Mouse (Mus musculus) natural killer cell, adult 2 months (primary cell): Measurements from ENCODE around the gene Dcbld2.

Experiments
- DNase-seq, 2 experiments: peaks; one replicate each; pipeline ENCODE4 v3.0.0; 2022; ENCODE audit warnings: low spot score in 2 of 2

The Dcbld2 gene

GRCm38 (mm10) chr16:58487861-58488260, 79.6 kb downstream of the Dcbld2 start:
- DNase-seq = no peak

- no peak for DNase-seq
Measured at GRCm38 (mm10) chr16:58496791-58497190, 88.5 kb downstream of the Dcbld2 start.

GRCm38 (mm10) chr16:58497886-58498713, 89.9 kb downstream of the Dcbld2 start:
- DNase-seq = peak; percentile 63 to 70

GRCm38 (mm10) chr16:58499172-58499584, 90.9 kb downstream of the Dcbld2 start:
- no peak for DNase-seq

- DNase-seq = no peak
Measured at GRCm38 (mm10) chr16:58499650-58500049, 91.4 kb downstream of the Dcbld2 start.

- peak in 1 of 2 experiments; percentile 58 for DNase-seq
Measured at GRCm38 (mm10) chr16:58501760-58502301, 93.6 kb downstream of the Dcbld2 start.

- DNase-seq = no peak
Measured at GRCm38 (mm10) chr16:58502566-58502965, 94.3 kb downstream of the Dcbld2 start.

GRCm38 (mm10) chr16:58504945-58505344, 96.7 kb downstream of the Dcbld2 start:
- DNase-seq = no peak

GRCm38 (mm10) chr16:58512181-58512761, 104.0 kb downstream of the Dcbld2 start:
- DNase-seq = peak; percentile 20 to 43

GRCm38 (mm10) chr16:58512887-58513286, 104.6 kb downstream of the Dcbld2 start:
- DNase-seq = no peak

- DNase-seq = no peak
Measured at GRCm38 (mm10) chr16:58513755-58514154, 105.5 kb downstream of the Dcbld2 start.

- peak; percentile 34 to 62 for DNase-seq
Measured at GRCm38 (mm10) chr16:58514565-58514964, 106.3 kb downstream of the Dcbld2 start.

- DNase-seq = no peak
Measured at GRCm38 (mm10) chr16:58516161-58516560, 107.9 kb downstream of the Dcbld2 start.

GRCm38 (mm10) chr16:58516960-58517798, 108.9 kb downstream of the Dcbld2 start:
- no peak for DNase-seq
